Mouse (Mus musculus) layer of hippocampus, postnatal 36 days (tissue): Measurements from ENCODE around the gene Aldh3b2. TPM values are rescaled to one million over a fixed set of nuclear protein-coding genes. Genes with fewer than 3 reads are reported as not detected.

Experiments used
- DNase-seq, 2 experiments: peaks; one replicate each; pipeline ENCODE4 v3.0.0; 2022
- total RNA-seq, 2 experiments: library from RNA; stranded (reverse); gene quantifications; 2 replicates each; pipeline ENCODE4 v1.2.3; 2021

The Aldh3b2 gene
- total RNA-seq = under 1 TPM; 0.72 to 0.86 TPM

DNA sequence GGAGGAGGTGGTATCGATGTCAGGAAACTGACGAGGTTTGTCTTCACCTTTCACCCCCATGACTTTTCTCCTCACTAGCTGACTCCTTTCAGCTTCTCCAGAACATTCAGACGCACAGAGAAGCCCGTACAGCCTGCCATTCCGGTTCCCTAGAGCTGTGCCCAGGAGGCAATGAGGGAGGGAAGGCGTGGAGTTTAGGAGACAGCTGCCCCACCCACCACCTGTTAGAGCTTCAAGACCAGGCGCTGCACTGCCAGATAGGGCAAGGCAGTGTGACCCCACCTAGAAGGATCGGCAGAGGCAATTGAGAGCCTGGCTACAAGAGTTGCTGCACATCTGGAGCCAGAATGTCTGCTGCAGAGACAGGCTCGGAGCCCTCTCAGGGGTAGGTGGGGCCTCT is at the start of gene Aldh3b2:
Aldh3b2 (plus strand) TSS at position 100 of the 400 bp plus-strand sequence.
- DNase-seq = no peak

- no peak for DNase-seq
Measured at GRCm38 (mm10) chr19:3922661-3923371, 49.3 kb upstream of the Aldh3b2 start.

GRCm38 (mm10) chr19:3923586-3923985 is 48.5 kb upstream of the Aldh3b2 start:
- no peak for DNase-seq

- no peak for DNase-seq
Measured at GRCm38 (mm10) chr19:3924190-3924589, 47.9 kb upstream of the Aldh3b2 start.

GRCm38 (mm10) chr19:3924868-3925267 is 47.3 kb upstream of the Aldh3b2 start:
- no peak for DNase-seq

- DNase-seq = no peak
Measured at GRCm38 (mm10) chr19:3925859-3926258, 46.3 kb upstream of the Aldh3b2 start.

GRCm38 (mm10) chr19:3926279-3926678 is 45.8 kb upstream of the Aldh3b2 start:
- DNase-seq = no peak

- DNase-seq = no peak
Measured at GRCm38 (mm10) chr19:3926685-3927084, 45.4 kb upstream of the Aldh3b2 start.

DNA sequence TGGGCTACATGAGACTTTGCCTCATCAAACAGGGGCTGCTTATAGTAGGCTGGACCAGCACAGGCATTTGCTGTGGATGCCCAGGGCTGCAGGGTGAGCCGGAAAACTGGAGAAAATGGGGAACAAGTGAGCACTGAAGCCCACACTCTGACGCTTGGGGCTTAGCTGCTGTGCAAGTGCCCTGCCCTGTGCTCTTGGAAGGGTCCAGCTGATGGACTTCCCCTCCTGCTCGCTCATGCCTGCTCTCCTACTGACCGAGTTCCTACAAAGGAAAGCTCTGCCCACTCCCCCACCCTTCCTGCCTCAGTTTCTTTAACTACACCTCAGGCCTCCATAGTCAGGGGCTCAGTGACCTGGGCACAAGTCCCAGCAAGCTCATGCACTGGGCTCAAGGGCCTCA is 44.1 kb upstream of the Aldh3b2 start:
- DNase-seq = no peak

DNA sequence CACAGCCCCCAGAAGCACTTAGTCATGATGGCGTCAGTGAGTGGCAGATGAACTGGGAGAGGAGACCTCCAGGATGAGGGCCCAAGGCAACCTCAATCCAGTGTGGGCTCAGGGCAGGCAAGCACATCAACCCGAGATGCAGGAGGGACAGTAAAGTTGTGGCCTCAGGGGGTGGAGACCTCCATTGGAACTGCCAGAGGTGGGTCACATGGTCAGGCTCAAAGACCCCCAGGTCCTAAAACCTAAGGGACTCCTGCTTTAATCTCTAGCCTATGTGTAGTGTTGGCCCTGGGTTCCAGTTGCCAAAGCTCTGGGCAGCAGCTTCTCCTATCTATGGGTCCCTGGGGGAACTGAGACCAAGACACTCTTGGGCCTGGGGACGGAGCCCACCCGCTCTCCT is 43.3 kb upstream of the Aldh3b2 start:
- DNase-seq = no peak

- DNase-seq = peak; percentile 56 to 64
Measured at GRCm38 (mm10) chr19:3929211-3929941, 42.8 kb upstream of the Aldh3b2 start, which contains the start of gene Aldh3b1. Gene Aldh3b1, minus strand, starts transcription at chr19:3929808.

- DNase-seq = no peak
Measured at GRCm38 (mm10) chr19:3930262-3931057, 41.7 kb upstream of the Aldh3b2 start.

GRCm38 (mm10) chr19:3931716-3932115 is 40.4 kb upstream of the Aldh3b2 start:
- no peak for DNase-seq

DNA sequence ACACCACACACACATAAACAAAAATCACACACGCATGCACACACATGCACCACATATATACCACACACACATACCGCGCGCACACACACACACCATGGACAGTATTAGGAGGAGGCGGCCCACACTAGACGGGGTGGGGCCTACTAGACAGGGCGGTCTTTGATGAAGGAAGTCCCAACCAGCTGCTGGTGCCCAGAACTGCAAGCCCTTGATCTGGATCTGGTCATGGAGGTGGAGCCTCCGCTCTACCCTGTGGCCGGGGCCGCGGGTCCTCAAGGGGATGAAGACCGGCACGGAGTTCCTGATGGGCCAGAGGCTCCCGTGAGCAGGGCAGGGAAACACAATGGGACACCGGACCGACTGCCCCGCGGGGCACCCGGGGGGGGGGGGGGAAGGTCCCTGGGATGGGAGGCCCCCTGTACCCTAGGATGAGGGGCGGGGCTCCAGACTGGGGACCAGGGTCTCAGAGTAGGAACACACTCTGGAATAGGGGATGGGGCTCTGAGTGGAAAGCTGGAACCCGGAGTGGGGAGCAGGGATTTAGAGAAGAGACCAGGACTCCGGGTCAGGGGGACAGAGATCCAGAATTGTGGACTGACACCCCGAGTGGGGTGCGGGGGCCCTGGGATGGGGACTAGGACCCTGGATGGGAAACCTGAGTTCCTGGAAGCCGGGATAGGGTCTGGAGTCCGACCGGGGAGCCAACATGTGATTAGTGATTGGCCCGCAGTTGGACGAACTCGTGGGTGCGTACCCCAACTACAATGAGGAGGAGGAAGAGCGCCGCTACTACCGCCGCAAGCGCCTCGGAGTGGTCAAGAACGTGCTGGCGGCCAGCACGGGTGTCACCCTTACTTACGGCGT is 36.9 kb upstream of the Aldh3b2 start, which contains the start of gene Unc93b1:
Unc93b1 (plus strand) TSS at position 155 of the 864 bp plus-strand sequence.
- no peak for DNase-seq

DNA sequence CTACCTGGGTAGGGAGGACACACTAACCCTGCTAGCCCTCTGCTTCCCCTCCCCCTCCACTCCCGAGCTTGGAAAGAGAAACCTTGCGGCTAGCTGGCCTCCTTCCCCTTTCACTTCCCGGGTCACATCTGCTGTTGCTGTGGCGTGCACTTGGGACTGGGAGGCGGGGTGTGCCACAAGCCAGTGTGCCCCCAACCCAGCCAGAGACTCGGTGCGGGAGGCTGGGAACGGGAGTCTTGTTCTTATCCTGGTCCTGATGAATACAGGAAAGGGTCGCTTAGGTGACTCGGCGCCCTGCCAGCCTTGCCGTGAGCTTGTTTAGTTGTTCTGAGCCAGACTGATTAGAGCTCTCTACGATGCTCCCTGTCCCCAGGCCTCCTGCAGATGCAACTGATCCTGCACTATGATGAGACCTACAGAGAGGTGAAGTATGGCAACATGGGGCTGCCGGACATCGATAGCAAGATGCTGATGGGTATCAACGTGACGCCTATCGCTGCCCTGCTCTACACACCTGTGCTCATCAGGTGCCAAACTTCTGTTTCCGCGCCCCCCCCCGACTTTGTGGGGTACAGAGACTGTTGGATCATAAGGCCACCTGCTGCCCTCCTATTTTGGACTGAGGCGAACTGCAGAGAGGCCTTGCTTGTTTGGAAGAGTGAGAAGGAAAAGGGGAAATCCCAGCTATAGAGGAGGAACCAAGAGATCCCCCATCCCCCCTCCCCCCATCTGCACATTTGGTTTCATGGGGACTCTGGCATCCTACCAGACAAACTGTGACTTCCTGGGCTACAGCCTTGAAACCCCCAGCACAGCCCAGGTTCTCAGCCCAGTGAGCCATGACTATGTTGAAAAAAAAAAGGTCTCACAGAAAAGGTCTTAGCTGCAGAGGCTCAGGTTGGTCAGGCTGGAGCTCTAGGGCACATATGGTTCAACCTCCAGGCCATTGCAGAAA is 36.0 kb upstream of the Aldh3b2 start:
- DNase-seq = peak in 1 of 2 experiments; percentile 37

- DNase-seq = no peak
Measured at GRCm38 (mm10) chr19:3942315-3942714, 29.8 kb upstream of the Aldh3b2 start.

GRCm38 (mm10) chr19:3942986-3943735 is 29.0 kb upstream of the Aldh3b2 start:
- DNase-seq = no peak

DNA sequence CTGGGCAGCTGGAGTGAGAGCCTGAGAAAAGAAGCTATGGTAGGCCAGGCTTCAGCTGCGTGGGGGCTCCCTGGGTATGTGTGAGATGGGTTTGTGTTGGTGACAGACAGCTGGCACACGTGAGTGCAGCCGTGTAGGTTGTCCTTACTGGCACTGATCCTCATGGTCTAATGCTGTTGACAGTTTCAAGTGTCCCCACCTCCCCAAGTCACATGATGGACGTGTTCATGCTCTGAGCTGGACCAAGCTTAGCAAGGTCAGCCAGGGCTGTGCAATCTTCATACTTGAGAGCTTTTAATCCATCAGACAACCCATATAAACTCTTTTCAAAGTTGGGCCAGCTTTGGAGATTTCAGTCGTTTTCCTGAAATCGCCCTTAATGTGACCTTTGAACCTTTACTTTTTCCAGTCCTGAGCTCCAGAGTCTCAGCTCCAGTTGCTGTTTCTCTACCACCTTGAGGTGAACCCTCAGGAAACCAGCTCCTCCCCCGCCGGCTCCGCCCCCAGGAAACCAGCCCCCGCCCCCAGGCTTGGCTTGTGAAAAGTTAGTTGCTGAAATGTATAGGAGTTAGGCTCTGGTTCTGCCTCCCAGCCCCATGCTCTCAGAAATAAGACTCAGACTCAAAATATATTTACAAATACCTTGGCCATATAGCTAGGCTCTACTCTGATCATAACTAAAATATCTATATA is 26.1 kb upstream of the Aldh3b2 start:
- DNase-seq = no peak

GRCm38 (mm10) chr19:3946715-3947114 is 25.4 kb upstream of the Aldh3b2 start:
- DNase-seq = peak; percentile 59 to 68
